Mouse (Mus musculus) liver, embryonic 11.5 days (tissue): ENCODE data around the gene Csf2. TPM values are rescaled to one million over a fixed set of nuclear protein-coding genes. Genes with fewer than 3 reads are reported as not detected.

Experiments
- ATAC-seq: fragments of 200-750 bp; cut with Nextera tagmentation; replicated peaks from 2 replicates; pipeline ENCODE4 v1.8.0; 2017; ENCODE audit warnings: moderate number of reproducible peaks, mild to moderate bottlenecking, moderate TSS enrichment, moderate library complexity; ENCODE audit not compliant: low FRiP score
- DNase-seq: peaks from one replicate; pipeline ENCODE4 v3.0.0-alpha.2; 2017; ENCODE audit warnings: low spot score
- H3K27ac ChIP-seq: fragments of 300-500 bp; sonication (generic); 2 replicates; pipeline ENCODE4 v1.5.1; 2014; ENCODE audit warnings: mild to moderate bottlenecking, low read depth, low read length, control low read depth
- H3K27me3 ChIP-seq: fragments of 300-500 bp; sonication (generic); replicated peaks from 2 replicates; pipeline ENCODE4 v1.6.1; 2014; ENCODE audit warnings: low read length, mixed read lengths; ENCODE audit not compliant: control insufficient read depth, insufficient read depth
- H3K36me3 ChIP-seq: fragments of 300-500 bp; sonication (generic); 2 replicates; pipeline ENCODE4 v1.6.1; 2014; ENCODE audit warnings: mild to moderate bottlenecking, low read length, moderate library complexity, mixed read lengths; ENCODE audit not compliant: control insufficient read depth, insufficient read depth
- H3K4me1 ChIP-seq: fragments of 300-500 bp; sonication (generic); replicated peaks from 2 replicates; pipeline ENCODE4 v1.6.1; 2014; ENCODE audit warnings: low read length, mixed read lengths; ENCODE audit not compliant: control insufficient read depth, insufficient read depth
- H3K4me2 ChIP-seq: fragments of 300-500 bp; sonication (generic); 2 replicates; pipeline ENCODE4 v1.6.1; 2014; ENCODE audit warnings: mild to moderate bottlenecking, control low read depth, moderate library complexity
- H3K4me3 ChIP-seq: fragments of 300-500 bp; sonication (generic); 2 replicates; pipeline ENCODE4 v1.5.1; 2014; ENCODE audit warnings: low read depth, low read length, control low read depth
- H3K9ac ChIP-seq: fragments of 300-500 bp; sonication (generic); 2 replicates; pipeline ENCODE4 v1.6.1; 2014; ENCODE audit warnings: low read depth, low read length, control low read depth
- H3K9me3 ChIP-seq: fragments of 300-500 bp; sonication (generic); 2 replicates; pipeline ENCODE4 v1.6.1; 2016; ENCODE audit warnings: low read length, inconsistent platforms, mixed read lengths; ENCODE audit not compliant: control insufficient read depth
- WGBS: fragments of 180-500 bp; shearing (Covaris S2); extraction: QIAGEN DNeasy Blood & Tissue Kit; methylation state at CpG from one replicate; pipeline ENCODE4 v1.1.7; 2014; 5-methylcytosine and 5-hydroxymethylcytosine counted together
- polyA plus RNA-seq: library from polyadenylated mRNA; unstranded; fragments of >200 nt; fragmentation: Nextera tagmentation; extraction: Ambion mirVana; gene quantifications from 2 replicates; pipeline ENCODE4 v1.2.1, GENCODE M21; 2014

Csf2 gene
- polyA plus RNA-seq, 1 experiment from 2014 or later, result not detected

DNA sequence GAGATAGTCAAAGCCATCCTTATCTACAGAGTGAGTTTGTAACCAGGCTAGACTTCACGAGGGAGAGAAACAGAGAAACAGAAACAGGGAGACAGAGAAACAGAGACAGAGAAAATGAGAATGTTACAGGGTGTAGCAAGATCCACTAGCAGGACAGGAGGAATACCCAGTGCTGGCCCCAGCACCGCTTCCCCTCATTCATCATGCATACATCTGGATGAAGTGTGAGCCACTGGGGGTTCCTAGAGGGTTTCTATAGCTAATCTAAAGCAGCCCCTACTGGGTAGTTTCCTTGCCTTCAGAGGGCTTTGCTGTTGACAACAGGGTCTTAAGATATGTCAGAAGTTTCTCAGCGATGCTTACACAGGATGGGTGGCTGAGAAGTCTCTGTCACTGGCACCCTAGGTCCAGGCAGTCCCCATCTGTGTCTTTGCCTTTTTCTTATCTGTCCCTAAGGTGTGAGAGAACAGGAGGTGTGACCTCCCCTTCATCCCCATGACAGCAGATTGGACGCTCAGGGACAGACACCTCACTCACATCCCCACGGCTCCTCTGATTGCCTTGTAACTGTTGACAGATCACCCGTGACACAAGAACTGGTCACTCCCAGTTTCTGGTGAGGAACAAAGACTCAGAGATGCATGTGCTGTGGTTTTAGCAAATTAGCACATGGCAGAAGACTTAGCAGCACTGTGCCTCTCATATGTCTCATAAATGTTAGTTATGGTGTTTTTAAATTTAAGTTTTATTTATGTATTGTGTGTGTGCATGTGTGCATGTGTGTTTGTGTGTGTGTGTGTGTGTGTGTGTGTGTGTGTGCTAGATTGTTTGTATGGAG, 29.3 kb downstream of the Csf2 start:
- Histone ChIP-seq H3K4me2 (no peak overlapping the region), H3K9me3 (no peaks in the 10 kb centered on the region), H3K9ac (no peak overlapping the region), H3K4me3 (no peak overlapping the region), H3K4me1 (no peaks in the 10 kb centered on the region), H3K36me3 (no peaks in the 10 kb centered on the region), H3K27me3 (no peaks in the 10 kb centered on the region; the same call in 1 of the 2 replicates), H3K27ac (no peak overlapping the region)
- no peak for DNase-seq
- no peak for ATAC-seq
- 38% methylated on average over 6 of the region's 6 CpGs for WGBS

DNA sequence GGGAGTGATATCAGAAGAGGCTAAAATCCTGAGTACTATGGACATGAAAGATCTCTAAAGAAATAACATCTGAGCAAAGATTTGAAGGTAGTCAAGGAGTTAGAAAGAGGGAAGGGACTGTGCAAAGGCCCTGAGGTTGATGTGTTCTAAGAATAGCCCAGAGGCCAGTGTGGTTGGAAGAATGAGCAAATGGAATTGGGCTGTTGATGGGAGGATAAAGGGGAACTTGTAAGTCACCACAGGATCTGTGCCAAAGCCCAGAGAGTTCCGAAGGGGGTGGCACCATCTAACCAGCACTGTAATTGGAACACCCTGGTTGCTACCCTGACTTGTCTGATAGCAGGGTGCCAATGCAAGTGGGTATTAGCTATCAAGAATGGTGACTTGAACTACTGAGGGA, 30.3 kb downstream of the Csf2 start:
- no peak for ATAC-seq
- DNase-seq, result no peak
- WGBS, result 71% methylated on average over 1 of the region's 1 CpGs
- no peaks in the 10 kb centered on the region for H3K4me1 ChIP-seq
- H3K9ac ChIP-seq, result no peak overlapping the region
- no peak overlapping the region for H3K4me3 ChIP-seq
- no peaks in the 10 kb centered on the region for H3K9me3 ChIP-seq
- no peak overlapping the region for H3K27ac ChIP-seq
- no peaks in the 10 kb centered on the region; the same call in 1 of the 2 replicates for H3K27me3 ChIP-seq
- H3K4me2 ChIP-seq, result no peak overlapping the region
- no peaks in the 10 kb centered on the region for H3K36me3 ChIP-seq

DNA sequence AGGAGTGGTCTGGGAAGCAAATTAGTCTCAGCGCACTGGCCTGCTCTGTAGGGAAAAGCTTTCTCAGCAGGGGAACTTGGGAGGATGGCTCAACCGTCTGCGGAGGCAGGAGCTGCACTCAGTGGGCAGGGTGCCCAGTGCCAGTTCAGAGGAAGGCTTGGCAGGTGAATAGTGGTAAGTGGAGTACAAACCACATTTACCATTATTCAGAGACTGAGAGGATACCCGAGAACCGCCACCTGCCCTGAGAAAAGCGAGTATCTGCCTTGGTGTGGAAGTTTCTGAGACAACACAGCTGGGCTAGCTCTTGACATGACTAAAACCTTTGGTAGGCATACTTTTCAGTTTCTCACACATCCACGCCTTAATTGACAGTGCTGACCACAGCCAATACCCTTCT, 32.1 kb downstream of the Csf2 start:
- Histone ChIP-seq H3K4me2 (no peak overlapping the region), H3K36me3 (no peaks in the 10 kb centered on the region), H3K4me3 (no peak overlapping the region), H3K27me3 (no peaks in the 10 kb centered on the region; the same call in 1 of the 2 replicates), H3K9ac (no peak overlapping the region), H3K9me3 (no peaks in the 10 kb centered on the region), H3K27ac (no peak overlapping the region), H3K4me1 (no peaks in the 10 kb centered on the region)
- DNase-seq (no peak), ATAC-seq (no peak)
- 68% methylated on average over 7 of the region's 7 CpGs for WGBS

- 77% methylated on average over 6 of the region's 6 CpGs for WGBS
These were observed 33.4 kb downstream of the Csf2 start for GRCm38 (mm10) chr11:54216091-54216490.

GRCm38 (mm10) chr11:54214499-54215443, 34.7 kb downstream of the Csf2 start:
- Histone ChIP-seq H3K4me3 (no peak overlapping the region), H3K4me1 (no peaks in the 10 kb centered on the region), H3K27me3 (no peaks in the 10 kb centered on the region; the same call in 1 of the 2 replicates), H3K36me3 (no peaks in the 10 kb centered on the region), H3K4me2 (no peak overlapping the region), H3K9me3 (no peaks in the 10 kb centered on the region), H3K9ac (no peak overlapping the region), H3K27ac (no peak overlapping the region)
- DNase-seq (no peak), ATAC-seq (no peak)
- 48% methylated on average over 9 of the region's 9 CpGs for WGBS

More at GRCm38 (mm10) chr11:54216091-54216490, 33.4 kb downstream of the Csf2 start:
- Histone ChIP-seq H3K27me3 (no peaks in the 10 kb centered on the region; the same call in 1 of the 2 replicates), H3K4me3 (no peak overlapping the region), H3K9ac (no peak overlapping the region), H3K36me3 (no peaks in the 10 kb centered on the region), H3K9me3 (no peaks in the 10 kb centered on the region), H3K27ac (no peak overlapping the region), H3K4me2 (no peak overlapping the region), H3K4me1 (no peaks in the 10 kb centered on the region)
- no peak for DNase-seq
- no peak for ATAC-seq

DNA sequence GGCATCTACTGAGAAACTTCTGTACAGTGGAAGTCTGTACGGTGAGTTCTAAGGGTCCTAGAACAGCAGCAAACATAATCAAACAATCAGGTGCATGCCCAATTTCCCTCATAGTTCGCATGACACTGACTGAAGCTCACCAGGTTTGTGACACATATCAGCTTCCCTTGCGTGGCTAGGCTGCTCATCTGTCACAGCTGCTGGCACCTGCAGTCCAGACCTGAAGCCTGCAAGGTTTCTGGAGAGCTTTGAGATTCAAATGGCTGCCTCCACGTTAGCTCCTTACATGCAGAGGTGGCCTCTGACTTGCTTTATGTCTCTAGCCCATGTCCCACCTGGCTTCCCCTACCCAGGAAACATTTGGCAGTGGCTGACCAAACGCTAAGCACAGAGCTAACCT, 35.8 kb downstream of the Csf2 start:
- no peak for DNase-seq
- 68% methylated on average over 5 of the region's 5 CpGs for WGBS
- H3K9ac ChIP-seq, result no peak overlapping the region

DNA sequence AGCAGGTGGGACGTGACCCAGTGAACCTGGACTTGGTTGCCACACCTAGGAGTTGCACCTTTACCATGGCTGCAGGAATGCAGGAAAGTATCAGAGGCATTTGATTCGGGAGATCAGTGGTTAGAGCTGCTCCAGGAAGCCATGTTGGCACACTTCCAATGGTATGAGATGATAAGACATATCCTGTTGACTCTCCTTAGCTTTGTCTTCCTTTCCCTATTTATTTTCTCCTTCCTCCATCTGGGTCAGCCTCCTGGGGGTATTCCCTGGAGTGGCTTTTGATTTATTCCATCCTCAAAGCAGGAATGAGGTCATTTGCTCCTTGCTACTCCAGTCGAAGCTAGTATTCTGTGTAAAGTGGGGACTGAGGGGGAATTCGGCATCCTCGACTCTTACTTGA, 42.5 kb downstream of the Csf2 start:
- WGBS, result 75% methylated on average over 5 of the region's 5 CpGs
- H3K27me3 ChIP-seq, result no peaks in the 10 kb centered on the region; the same call in 1 of the 2 replicates
- no peaks in the 10 kb centered on the region for H3K9me3 ChIP-seq
- no peak overlapping the region for H3K27ac ChIP-seq
- DNase-seq (no peak), ATAC-seq (no peak)
- H3K36me3 ChIP-seq, result no peaks in the 10 kb centered on the region
- 0 out of 2 replicates have a peak, but pooled peaks cover under 1% of the 10 kb centered on the region for H3K4me1 ChIP-seq
- no peak overlapping the region for H3K4me3 ChIP-seq
- no peak overlapping the region for H3K4me2 ChIP-seq
- no peak overlapping the region for H3K9ac ChIP-seq

More for the DNA sequence above, 35.8 kb downstream of the Csf2 start:
- no peaks in the 10 kb centered on the region for H3K36me3 ChIP-seq
- no peak overlapping the region for H3K27ac ChIP-seq
- no peak overlapping the region for H3K4me3 ChIP-seq
- H3K4me1 ChIP-seq, result no peaks in the 10 kb centered on the region
- H3K4me2 ChIP-seq, result no peak overlapping the region
- no peaks in the 10 kb centered on the region; the same call in 1 of the 2 replicates for H3K27me3 ChIP-seq
- ATAC-seq, result no peak
- H3K9me3 ChIP-seq, result no peaks in the 10 kb centered on the region

GRCm38 (mm10) chr11:54205366-54205765, 44.1 kb downstream of the Csf2 start:
- 0 out of 2 replicates have a peak, but pooled peaks cover 2% of the 10 kb centered on the region for H3K4me1 ChIP-seq
- DNase-seq, result no peak
- no peak overlapping the region for H3K4me2 ChIP-seq
- ATAC-seq, result no peak
- H3K4me3 ChIP-seq, result no peak overlapping the region
- 69% methylated on average over 6 of the region's 6 CpGs for WGBS
- H3K36me3 ChIP-seq, result no peaks in the 10 kb centered on the region
- H3K27ac ChIP-seq, result no peak overlapping the region
- H3K9me3 ChIP-seq, result no peaks in the 10 kb centered on the region
- no peak overlapping the region for H3K9ac ChIP-seq
- H3K27me3 ChIP-seq, result no peaks in the 10 kb centered on the region; the same call in 1 of the 2 replicates
